Mouse (Mus musculus): ENCODE results near the gene Sprr2a2. TPM values are rescaled to one million over a fixed set of nuclear protein-coding genes. Genes with fewer than 3 reads are reported as not detected.
"Not testable (repeated sequence)": the region's sequence is repeated elsewhere in the genome, so short reads cannot be mapped to it uniquely, and the experiment has no call there.

Sprr2a2 gene
- polyA plus RNA-seq, 1 experiment = 1.8 TPM

DNA sequence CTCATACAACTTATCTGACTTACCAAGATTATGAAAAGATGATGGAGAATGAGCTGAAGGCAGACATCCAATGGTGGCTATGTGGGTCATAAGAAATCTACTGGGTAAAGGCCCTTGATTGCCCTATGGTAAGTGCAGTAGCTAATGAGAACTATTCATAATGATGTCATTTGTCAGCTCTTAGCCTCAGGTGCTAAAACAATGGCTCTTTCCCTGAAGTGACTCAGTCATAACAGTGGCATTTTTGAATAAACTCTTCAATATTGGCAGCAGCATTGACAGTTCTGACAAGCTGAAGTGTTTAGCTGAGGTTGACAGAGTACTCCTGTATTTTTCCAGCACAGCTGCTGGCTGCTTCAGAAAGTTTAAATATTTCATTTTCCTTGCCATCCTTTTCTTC lies 32.8 kb downstream of the Sprr2a2 start:
- not testable (repeated sequence) for H3K4me3 ChIP-seq (ENCODE audit: insufficient read depth, low read length); H3K4me1 ChIP-seq (ENCODE audit: control insufficient read depth, insufficient read depth, low read length); H3K27ac ChIP-seq (ENCODE audit: insufficient read depth, low read length)

DNA sequence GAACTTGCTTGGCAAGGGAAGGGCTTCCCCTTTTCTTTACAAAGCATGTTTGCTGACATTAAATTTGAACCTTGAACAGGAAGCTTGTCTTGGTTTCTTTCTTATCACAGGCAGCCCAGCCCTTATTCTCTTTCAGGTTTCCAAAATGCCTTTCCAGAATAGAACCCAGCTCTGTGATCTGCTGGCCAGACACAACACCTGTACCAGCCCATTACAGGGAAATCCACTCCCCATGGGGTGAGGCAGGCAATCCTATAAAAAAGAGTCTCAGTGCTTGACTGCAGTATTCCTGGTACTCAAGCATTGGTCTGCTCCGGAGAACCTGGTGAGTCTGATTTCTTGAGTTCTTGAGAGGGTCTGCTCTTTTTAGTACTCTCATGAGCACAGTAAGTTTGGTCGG lies 34.7 kb downstream of the Sprr2a2 start:
- not testable (repeated sequence) for H3K4me3 ChIP-seq (ENCODE audit: insufficient read depth, low read length); H3K27ac ChIP-seq (ENCODE audit: insufficient read depth, low read length); H3K4me1 ChIP-seq (ENCODE audit: control insufficient read depth, insufficient read depth, low read length)

DNA sequence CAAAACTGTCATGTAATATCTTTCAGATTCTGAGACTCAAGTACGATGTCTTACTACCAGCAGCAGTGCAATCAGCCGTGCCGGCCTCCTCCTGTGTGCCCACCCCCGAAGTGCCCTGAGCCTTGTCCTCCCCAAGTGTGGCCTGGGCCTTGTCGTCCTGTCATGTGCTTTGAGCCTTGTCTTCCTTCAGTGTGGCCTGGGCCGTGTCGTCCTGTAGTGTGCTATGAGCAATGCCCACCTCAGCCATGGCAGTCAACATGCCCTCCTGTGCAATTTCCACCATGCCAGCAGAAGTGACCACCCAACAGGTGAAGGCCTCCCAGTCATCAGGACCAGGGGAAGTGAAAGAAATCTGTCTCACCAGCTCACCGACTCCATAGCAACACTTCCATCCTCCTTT lies 38.1 kb downstream of the Sprr2a2 start:
- H3K27ac ChIP-seq (ENCODE audit: insufficient read depth, low read length); H3K4me3 ChIP-seq (ENCODE audit: insufficient read depth, low read length); H3K4me1 ChIP-seq (ENCODE audit: control insufficient read depth, insufficient read depth, low read length): not testable (repeated sequence)

DNA sequence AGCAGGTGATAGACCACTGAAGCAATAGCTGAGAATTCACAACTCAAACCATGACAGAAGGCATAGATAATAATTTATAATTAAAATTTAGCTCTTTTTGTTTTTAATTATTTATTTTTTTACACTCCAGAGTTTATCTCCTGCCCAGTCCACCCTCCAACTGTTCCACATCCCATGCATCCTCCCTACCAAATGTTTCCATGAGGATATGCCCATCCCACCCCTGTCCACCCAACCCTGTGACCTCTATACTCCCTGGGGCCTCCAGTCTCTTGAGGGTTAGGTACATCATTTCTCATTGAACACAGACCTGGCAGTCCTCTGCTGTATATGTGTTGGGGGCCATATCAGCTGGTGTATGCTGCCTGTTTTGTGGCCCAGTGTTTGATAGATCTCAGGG lies 42.8 kb downstream of the Sprr2a2 start:
- H3K27ac ChIP-seq (ENCODE audit: insufficient read depth, low read length); H3K4me1 ChIP-seq (ENCODE audit: control insufficient read depth, insufficient read depth, low read length); H3K4me3 ChIP-seq (ENCODE audit: insufficient read depth, low read length): not testable (repeated sequence)

DNA sequence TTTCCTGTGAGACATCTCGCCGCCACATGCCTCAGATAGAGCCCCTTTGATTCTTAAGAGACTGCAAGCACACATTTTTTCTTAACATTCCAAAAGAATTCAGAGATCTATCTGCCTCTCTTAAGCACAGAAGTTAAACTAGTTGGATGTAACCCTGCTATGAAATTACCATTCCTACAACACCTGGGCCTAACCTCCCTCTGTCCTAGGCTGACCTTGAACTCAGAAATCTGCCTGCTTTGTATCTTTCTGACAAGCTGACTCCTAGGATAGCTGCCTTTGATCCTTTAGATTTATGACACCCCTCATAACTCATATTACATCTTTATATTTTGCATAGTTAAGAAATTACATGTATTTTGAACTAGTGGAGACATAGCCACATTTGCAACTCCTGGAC lies 47.7 kb downstream of the Sprr2a2 start:
- not testable (repeated sequence) for H3K27ac ChIP-seq (ENCODE audit: insufficient read depth, low read length); H3K4me1 ChIP-seq (ENCODE audit: control insufficient read depth, insufficient read depth, low read length); H3K4me3 ChIP-seq (ENCODE audit: insufficient read depth, low read length)

DNA sequence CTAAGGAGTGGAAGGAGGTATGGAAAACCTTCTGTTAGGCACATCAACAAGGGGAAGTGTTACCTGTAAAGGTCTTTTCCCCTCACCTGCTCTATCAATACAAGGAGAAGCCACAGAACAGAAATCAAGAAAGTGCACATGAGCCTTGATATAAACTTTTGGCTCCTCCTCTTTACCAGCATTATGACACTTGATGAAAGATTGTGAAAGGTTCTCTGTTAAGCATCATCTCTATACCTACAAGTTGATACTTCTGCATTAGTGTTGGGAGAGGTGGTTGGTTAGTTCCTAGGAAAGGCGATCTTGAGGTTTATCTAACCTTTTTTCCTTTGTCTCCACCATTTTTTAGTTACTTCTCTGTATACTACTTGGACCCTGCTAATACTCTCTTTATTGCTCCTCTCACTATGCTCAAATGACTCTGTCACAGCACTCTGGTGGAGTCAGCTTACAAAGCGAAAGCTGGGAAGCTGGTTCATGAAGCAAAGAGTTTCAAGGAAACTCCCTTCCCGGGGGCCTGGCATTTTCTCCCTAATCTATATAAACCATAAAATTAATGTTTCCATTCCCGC lies 55.8 kb downstream of the Sprr2a2 start:
- H3K27ac ChIP-seq (ENCODE audit: insufficient read depth, low read length); H3K4me1 ChIP-seq (ENCODE audit: control insufficient read depth, insufficient read depth, low read length); H3K4me3 ChIP-seq (ENCODE audit: insufficient read depth, low read length): not testable (repeated sequence)

DNA sequence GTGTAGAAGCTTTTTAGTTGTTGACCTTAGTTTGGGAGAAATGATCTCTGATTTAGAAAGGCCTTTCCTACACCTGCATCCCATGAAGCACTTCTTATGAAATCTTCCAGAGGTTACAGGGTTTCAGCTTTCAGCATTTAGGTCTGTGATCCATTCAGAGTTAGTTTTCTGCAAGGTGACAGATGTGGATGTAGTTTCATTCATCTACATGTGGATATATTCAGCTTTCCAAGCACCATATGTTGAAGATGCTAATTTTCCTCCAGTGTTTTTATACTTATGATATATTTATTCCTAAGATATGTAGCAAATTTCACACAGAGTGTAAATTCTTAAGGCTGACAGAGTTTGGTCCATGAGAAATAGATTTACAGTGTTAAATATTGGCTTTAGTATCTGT lies 57.8 kb downstream of the Sprr2a2 start:
- H3K4me3 ChIP-seq (ENCODE audit: insufficient read depth, low read length); H3K4me1 ChIP-seq (ENCODE audit: control insufficient read depth, insufficient read depth, low read length); H3K27ac ChIP-seq (ENCODE audit: insufficient read depth, low read length): not testable (repeated sequence)

DNA sequence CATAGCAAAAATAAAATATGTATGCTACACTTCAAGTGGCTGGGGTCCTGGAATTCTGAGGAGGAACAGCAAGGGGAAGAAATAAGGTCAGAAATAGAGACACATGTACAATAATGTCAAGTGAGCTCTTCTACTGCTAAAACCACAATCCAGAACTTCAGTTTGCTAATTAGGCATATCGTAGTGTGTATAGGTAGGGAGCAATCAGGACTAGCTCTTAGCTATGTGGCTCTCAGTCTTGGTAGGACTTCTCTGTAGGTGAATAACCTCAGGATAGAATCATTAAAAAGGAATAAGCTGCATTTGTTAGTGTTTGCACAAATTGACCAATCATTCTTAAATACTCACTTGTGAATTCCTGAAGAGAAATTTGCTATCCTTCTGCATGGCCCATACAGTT lies 58.3 kb downstream of the Sprr2a2 start:
- H3K4me1 ChIP-seq (ENCODE audit: control insufficient read depth, insufficient read depth, low read length); H3K4me3 ChIP-seq (ENCODE audit: insufficient read depth, low read length); H3K27ac ChIP-seq (ENCODE audit: insufficient read depth, low read length): not testable (repeated sequence)

DNA sequence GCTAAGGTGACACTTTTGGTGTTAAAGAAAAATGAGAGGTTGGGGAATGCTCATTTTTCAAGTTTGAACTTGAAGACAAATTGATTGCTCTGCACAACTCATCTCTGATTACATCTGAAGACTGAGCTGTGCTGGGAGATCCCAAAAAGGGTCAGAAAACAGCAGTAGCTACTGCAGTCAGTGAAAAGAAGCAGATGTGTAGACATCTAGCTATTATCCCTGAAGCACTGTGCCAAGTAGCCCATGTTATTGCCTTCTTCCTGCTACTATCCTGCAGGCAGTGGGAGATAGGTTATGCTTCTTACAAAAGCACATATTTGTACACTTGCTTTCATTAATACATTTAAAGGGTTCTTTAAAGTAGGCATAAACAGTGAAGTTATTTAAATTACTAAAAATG lies 63.9 kb downstream of the Sprr2a2 start:
- H3K27ac ChIP-seq (ENCODE audit: insufficient read depth, low read length); H3K4me3 ChIP-seq (ENCODE audit: insufficient read depth, low read length); H3K4me1 ChIP-seq (ENCODE audit: control insufficient read depth, insufficient read depth, low read length): not testable (repeated sequence)

DNA sequence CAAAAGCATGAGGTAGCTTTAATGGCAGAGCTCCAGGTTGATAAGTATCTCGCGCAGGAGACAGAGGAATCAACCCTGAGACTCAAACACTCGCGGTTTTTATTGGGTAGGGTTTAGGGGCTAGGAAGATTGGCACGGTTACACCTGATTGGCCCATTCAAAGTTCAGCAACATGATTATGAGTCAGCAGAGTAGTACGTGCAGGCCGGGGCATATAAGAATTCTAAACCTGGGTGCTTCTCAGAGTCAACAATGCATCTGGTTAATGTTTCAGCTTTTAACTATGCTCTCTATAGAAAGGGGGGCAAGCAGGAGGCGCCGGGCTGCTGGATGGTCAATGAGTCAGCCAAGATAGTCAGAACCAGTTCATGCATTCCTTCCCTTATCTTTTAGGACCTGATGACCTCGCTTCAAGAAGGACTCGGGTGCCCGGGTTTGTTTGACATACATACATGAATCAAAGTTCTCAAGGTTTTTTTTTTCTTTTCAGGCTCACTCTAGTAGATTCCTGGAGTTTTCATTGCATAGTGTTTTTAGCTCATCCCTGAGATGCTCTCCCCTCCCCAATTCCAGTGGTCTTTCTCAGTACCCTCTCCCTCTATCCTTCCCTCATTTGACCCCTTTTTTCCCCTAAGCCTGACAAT lies 65.4 kb downstream of the Sprr2a2 start:
- not testable (repeated sequence) for H3K4me3 ChIP-seq (ENCODE audit: insufficient read depth, low read length); H3K4me1 ChIP-seq (ENCODE audit: control insufficient read depth, insufficient read depth, low read length); H3K27ac ChIP-seq (ENCODE audit: insufficient read depth, low read length)

DNA sequence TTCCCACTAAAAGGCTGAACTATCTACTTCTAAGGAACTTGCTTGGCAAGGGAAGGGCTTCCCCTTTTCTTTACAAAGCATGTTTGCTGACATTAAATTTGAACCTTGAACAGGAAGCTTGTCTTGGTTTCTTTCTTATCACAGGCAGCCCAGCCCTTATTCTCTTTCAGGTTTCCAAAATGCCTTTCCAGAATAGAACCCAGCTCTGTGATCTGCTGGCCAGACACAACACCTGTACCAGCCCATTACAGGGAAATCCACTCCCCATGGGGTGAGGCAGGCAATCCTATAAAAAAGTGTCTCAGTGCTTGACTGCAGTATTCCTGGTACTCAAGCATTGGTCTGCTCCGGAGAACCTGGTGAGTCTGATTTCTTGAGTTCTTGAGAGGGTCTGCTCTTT lies 69.4 kb downstream of the Sprr2a2 start, which contains the start of gene Sprr2a3:
Sprr2a3 (plus strand) TSS at position 317 of the 400 bp plus-strand sequence.
- H3K4me1 ChIP-seq (ENCODE audit: control insufficient read depth, insufficient read depth, low read length); H3K27ac ChIP-seq (ENCODE audit: insufficient read depth, low read length): not testable (repeated sequence)

DNA sequence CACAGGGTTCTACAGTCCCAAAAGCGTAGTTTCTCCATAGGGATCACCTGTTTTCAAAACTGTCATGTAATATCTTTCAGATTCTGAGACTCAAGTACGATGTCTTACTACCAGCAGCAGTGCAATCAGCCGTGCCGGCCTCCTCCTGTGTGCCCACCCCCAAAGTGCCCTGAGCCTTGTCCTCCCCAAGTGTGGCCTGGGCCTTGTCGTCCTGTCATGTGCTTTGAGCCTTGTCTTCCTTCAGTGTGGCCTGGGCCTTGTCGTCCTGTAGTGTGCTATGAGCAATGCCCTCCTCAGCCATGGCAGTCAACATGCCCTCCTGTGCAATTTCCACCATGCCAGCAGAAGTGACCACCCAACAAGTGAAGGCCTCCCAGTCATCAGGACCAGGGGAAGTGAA lies 72.8 kb downstream of the Sprr2a2 start:
- not testable (repeated sequence) for H3K4me1 ChIP-seq (ENCODE audit: control insufficient read depth, insufficient read depth, low read length); H3K27ac ChIP-seq (ENCODE audit: insufficient read depth, low read length); H3K4me3 ChIP-seq (ENCODE audit: insufficient read depth, low read length)

More for the DNA sequence above, 69.4 kb downstream of the Sprr2a2 start, which contains the start of gene Sprr2a3:
- not testable (repeated sequence) for H3K4me3 ChIP-seq (ENCODE audit: insufficient read depth, low read length)

Other genes with a start within 250 kb of the Sprr2a2 start
- gene Pglyrp3, start 201.3 kb upstream of the Sprr2a2 start, polyA plus RNA-seq (2012; rRNA removed) = not detected in 2 replicates
- gene Lor, start 132.8 kb upstream of the Sprr2a2 start, polyA plus RNA-seq (2012; rRNA removed) = 4.0 and 4.9 TPM in 2 replicates
- not detected in 2 replicates for gene Prr9, start 92.0 kb upstream of the Sprr2a2 start, polyA plus RNA-seq (2012; rRNA removed)
- not detected in 2 replicates for gene Lelp1, start 73.2 kb upstream of the Sprr2a2 start, polyA plus RNA-seq (2012; rRNA removed)
- gene Sprr2a1, start 121 bp upstream of the Sprr2a2 start, polyA plus RNA-seq (2012; rRNA removed) = 0.06 TPM in 1 of 2 replicates, not detected in the other
- gene Sprr2a3, start 69.5 kb downstream of the Sprr2a2 start, polyA plus RNA-seq (2012; rRNA removed) = 0.11 TPM in 1 of 2 replicates, not detected in the other
- gene Sprr2b, start 100.7 kb downstream of the Sprr2a2 start, polyA plus RNA-seq (2012; rRNA removed) = not detected in 2 replicates
- not detected in 2 replicates for gene Sprr2d, start 123.2 kb downstream of the Sprr2a2 start, polyA plus RNA-seq (2012; rRNA removed)
- gene Sprr2e, start 136.2 kb downstream of the Sprr2a2 start, polyA plus RNA-seq (2012; rRNA removed) = not detected in 2 replicates
- gene Sprr2f, start 149.3 kb downstream of the Sprr2a2 start, polyA plus RNA-seq (2012; rRNA removed) = not detected in 2 replicates
- not detected in 2 replicates for gene Sprr2h, start 169.8 kb downstream of the Sprr2a2 start, polyA plus RNA-seq (2012; rRNA removed)
- not detected in 2 replicates for gene Sprr2i, start 192.1 kb downstream of the Sprr2a2 start, polyA plus RNA-seq (2012; rRNA removed)
- gene Sprr2j-ps, start 202.2 kb downstream of the Sprr2a2 start, polyA plus RNA-seq (2012; rRNA removed) = not detected in 2 replicates
- 11.5 TPM in 2 replicates for gene Gm9774, start 213.5 kb downstream of the Sprr2a2 start, polyA plus RNA-seq (2012; rRNA removed)
- not detected in 2 replicates for gene Sprr2k, start 216.7 kb downstream of the Sprr2a2 start, polyA plus RNA-seq (2012; rRNA removed)
- not detected in 2 replicates for gene Sprr1b, start 222.9 kb downstream of the Sprr2a2 start, polyA plus RNA-seq (2012; rRNA removed)
- gene Sprr3, start 242.8 kb downstream of the Sprr2a2 start, polyA plus RNA-seq (2012; rRNA removed) = not detected in 2 replicates

Measured in cortical plate, adult 2 months (tissue).